Mouse (Mus musculus): ENCODE measurements around the gene Ap5z1. TPM values are rescaled to one million over a fixed set of nuclear protein-coding genes. Genes with fewer than 3 reads are reported as not detected.

Gene Ap5z1
- polyA plus RNA-seq, 1 experiment from 2014 or later, result 16.9 TPM

DNA sequence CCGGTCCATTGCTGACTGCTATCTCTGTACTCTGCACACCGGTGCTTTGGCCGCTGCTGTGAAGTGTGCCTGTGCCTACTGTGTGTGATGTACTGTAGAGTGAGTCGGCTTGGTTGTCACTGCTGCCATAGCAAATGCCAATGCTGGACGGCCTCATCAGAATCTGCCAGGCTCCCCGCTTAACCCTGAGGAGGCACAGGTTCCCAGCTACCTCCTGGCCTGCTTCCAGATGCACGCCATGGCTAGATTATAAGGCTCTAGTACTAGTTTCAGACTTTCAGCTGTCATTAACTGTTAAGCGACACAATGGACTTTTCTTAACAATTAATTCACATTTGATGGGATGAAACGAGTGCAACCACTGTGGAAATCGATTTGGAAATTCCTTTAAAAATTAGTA, 40.6 kb upstream of the Ap5z1 start:
- no peaks in the 10 kb centered on the region; the same call in 1 of the 2 replicates for H3K36me3 ChIP-seq (ENCODE audit: control insufficient read depth, insufficient read depth)
- no peak for ATAC-seq
- H3K4me1 ChIP-seq (replicated peaks; ENCODE audit: control insufficient read depth, insufficient read depth, low read length), result peaks cover 20% of the 10 kb centered on the region
- H3K9ac ChIP-seq (replicated peaks; ENCODE audit: low read depth, low read length), result no peak overlapping the region
- no peaks in the 10 kb centered on the region for H3K27me3 ChIP-seq (replicated peaks; ENCODE audit: control insufficient read depth, insufficient read depth, low read length)
- no peak overlapping the region for H3K27ac ChIP-seq (ENCODE audit: low read length)
- H3K4me2 ChIP-seq (ENCODE audit: low read length), result no peak overlapping the region
- no peaks in the 10 kb centered on the region for H3K9me3 ChIP-seq (ENCODE audit: control insufficient read depth, low read length)
- H3K4me3 ChIP-seq (replicated peaks; ENCODE audit: low read length), result no peak overlapping the region
- 71% methylated on average over 10 of the region's 10 CpGs for WGBS

DNA sequence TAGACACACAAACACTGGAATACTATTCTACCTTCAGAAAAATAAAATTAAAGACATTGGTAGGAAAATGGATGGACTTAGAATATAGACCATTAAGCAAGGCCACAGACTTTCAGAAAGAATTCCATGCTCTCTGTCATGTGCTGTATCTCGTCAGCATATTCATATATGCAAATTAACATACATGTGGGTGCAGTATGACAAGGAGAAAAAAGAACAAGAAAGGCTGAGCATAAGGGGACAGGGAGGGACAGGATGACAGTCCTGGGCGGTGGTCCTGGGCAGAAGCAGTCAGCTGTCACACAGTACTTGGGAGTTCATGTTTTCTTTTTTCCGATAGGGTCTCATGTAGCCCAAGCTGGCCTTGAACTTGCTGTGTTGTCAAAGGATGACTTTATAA, 40.0 kb upstream of the Ap5z1 start:
- no peak overlapping the region for H3K9ac ChIP-seq (replicated peaks; ENCODE audit: low read depth, low read length)
- H3K4me1 ChIP-seq (replicated peaks; ENCODE audit: control insufficient read depth, insufficient read depth, low read length), result peaks cover 20% of the 10 kb centered on the region
- H3K9me3 ChIP-seq (ENCODE audit: control insufficient read depth, low read length), result no peaks in the 10 kb centered on the region
- no peak overlapping the region for H3K4me2 ChIP-seq (ENCODE audit: low read length)
- ATAC-seq, result peak; percentile 65
- no peak overlapping the region for H3K4me3 ChIP-seq (replicated peaks; ENCODE audit: low read length)
- no peaks in the 10 kb centered on the region for H3K36me3 ChIP-seq (ENCODE audit: control insufficient read depth, insufficient read depth)
- no peak overlapping the region for H3K27ac ChIP-seq (ENCODE audit: low read length)
- 26% methylated on average over 3 of the region's 3 CpGs for WGBS
- no peaks in the 10 kb centered on the region for H3K27me3 ChIP-seq (replicated peaks; ENCODE audit: control insufficient read depth, insufficient read depth, low read length)

DNA sequence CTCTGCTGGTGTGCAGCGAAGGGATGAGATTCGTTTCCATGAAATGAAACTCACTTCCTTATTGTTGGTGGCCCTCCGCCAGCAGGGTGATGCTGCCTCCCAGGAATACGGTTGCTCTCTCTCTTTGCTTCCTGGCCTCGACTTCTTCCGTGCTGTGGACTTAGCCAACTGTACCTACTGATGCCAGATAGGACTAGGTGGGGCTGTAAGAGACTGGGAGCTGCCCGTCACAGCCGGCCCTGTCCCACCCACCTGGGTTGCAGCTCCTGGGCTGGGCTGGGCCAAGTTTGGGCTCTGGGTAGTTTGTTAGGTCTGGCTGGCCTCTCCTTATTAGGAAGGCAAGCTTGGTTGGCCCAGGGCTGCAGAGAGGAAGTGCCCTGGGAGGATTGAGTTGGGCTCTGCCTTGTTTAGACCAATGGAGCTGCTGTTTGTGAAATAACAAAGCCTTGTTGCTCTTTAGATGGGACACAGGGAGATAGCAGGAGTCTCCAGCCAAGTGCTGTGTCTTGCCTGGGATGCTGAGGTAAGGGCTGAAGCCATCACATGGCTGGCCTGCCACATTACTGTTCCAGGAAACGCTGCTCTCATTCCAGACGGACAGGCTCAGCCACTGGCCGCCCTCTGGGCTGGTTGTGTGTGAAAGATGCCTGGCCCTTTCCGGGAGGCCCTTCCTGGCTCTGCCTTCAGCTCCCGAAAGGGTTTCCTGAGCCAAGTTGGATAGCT, 39.0 kb upstream of the Ap5z1 start:
- ATAC-seq, result peak; percentile 21; the same call in 1 of the 2 replicates
- 68% methylated on average over 13 of the region's 13 CpGs for WGBS

DNA sequence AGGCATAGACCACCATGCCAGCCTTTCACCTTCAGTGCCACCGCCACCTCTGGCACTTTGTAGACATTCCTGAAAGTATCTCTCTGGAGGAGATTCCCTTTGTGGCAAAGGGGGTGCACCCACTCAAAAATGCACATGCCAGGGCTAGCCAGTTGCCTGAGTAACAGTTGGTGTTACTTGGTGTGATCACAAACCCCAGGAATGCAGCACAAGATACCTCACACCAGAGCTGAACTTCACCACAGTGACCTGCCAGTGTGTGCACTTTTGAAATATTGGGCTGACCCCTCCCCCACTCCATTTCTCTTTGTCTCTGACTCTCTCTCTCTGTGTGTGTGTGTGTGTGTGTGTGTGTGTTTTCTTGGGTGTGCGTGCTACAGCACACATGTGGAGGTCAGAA, 37.3 kb upstream of the Ap5z1 start:
- Histone ChIP-seq H3K9me3 (ENCODE audit: control insufficient read depth, low read length) (no peaks in the 10 kb centered on the region), H3K27me3 (replicated peaks; ENCODE audit: control insufficient read depth, insufficient read depth, low read length) (no peaks in the 10 kb centered on the region), H3K27ac (ENCODE audit: low read length) (no peak overlapping the region), H3K4me2 (ENCODE audit: low read length) (no peak overlapping the region), H3K4me3 (replicated peaks; ENCODE audit: low read length) (no peak overlapping the region), H3K9ac (replicated peaks; ENCODE audit: low read depth, low read length) (no peak overlapping the region), H3K36me3 (ENCODE audit: control insufficient read depth, insufficient read depth) (no peaks in the 10 kb centered on the region), H3K4me1 (replicated peaks; ENCODE audit: control insufficient read depth, insufficient read depth, low read length) (peaks cover 20% of the 10 kb centered on the region)
- WGBS, result 88% methylated on average over 2 of the region's 2 CpGs
- ATAC-seq, result no peak

More for the DNA sequence above, 39.0 kb upstream of the Ap5z1 start:
- no peak overlapping the region for H3K4me3 ChIP-seq (replicated peaks; ENCODE audit: low read length)
- no peak overlapping the region for H3K27ac ChIP-seq (ENCODE audit: low read length)
- H3K4me1 ChIP-seq (replicated peaks; ENCODE audit: control insufficient read depth, insufficient read depth, low read length), result peaks cover 20% of the 10 kb centered on the region
- no peak overlapping the region for H3K4me2 ChIP-seq (ENCODE audit: low read length)
- H3K27me3 ChIP-seq (replicated peaks; ENCODE audit: control insufficient read depth, insufficient read depth, low read length), result no peaks in the 10 kb centered on the region
- no peaks in the 10 kb centered on the region for H3K9me3 ChIP-seq (ENCODE audit: control insufficient read depth, low read length)
- H3K36me3 ChIP-seq (ENCODE audit: control insufficient read depth, insufficient read depth), result no peaks in the 10 kb centered on the region
- no peak overlapping the region for H3K9ac ChIP-seq (replicated peaks; ENCODE audit: low read depth, low read length)

DNA sequence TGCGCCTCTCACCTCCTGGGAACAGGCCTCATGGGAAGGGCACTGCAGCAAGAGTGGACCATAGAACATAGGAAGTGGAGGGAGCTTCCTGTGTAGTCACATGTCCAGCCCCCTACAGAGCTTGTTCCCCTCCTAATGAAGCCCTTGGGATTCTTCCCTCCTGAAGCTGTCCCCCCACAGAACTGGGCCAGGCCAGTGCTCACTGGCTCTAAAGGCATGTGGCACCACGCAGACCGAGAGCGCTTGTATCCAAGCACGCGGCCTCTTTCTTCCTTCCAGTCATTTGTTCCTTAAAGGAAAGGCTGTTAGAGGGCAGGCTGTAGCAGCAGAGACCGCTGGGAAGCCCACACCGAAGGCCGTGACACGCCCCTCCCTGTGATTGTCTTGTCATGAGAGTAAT, 35.9 kb upstream of the Ap5z1 start:
- Histone ChIP-seq H3K9ac (replicated peaks; ENCODE audit: low read depth, low read length) (no peak overlapping the region), H3K4me3 (replicated peaks; ENCODE audit: low read length) (no peak overlapping the region), H3K27me3 (replicated peaks; ENCODE audit: control insufficient read depth, insufficient read depth, low read length) (no peaks in the 10 kb centered on the region), H3K36me3 (ENCODE audit: control insufficient read depth, insufficient read depth) (no peaks in the 10 kb centered on the region), H3K27ac (ENCODE audit: low read length) (no peak overlapping the region), H3K4me1 (replicated peaks; ENCODE audit: control insufficient read depth, insufficient read depth, low read length) (peaks cover 18% of the 10 kb centered on the region), H3K9me3 (ENCODE audit: control insufficient read depth, low read length) (no peaks in the 10 kb centered on the region), H3K4me2 (ENCODE audit: low read length) (no peak overlapping the region)
- 60% methylated on average over 10 of the region's 10 CpGs for WGBS
- no peak for ATAC-seq

DNA sequence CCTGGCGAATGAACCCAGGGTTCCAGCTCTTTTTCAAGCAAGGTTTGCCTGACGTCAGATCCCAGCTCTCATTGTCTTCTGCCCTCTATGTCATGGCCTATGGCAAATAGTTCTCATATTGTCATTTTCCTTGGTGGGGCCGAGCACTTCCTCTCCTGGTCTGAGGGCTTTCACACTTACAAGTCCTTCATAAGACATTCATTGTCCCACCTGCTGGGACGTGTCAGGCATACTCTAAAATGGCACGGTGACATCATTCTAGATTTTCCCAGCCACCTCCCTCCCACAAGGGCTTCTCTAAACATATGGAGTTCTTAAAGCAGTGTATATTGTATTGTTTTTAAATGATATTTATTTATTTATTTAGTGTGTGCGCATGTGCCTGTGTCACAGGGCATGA, 35.1 kb upstream of the Ap5z1 start:
- WGBS, result 70% methylated on average over 6 of the region's 6 CpGs
- H3K4me3 ChIP-seq (replicated peaks; ENCODE audit: low read length), result no peak overlapping the region
- no peak overlapping the region for H3K9ac ChIP-seq (replicated peaks; ENCODE audit: low read depth, low read length)
- no peak overlapping the region for H3K4me2 ChIP-seq (ENCODE audit: low read length)
- no peaks in the 10 kb centered on the region for H3K9me3 ChIP-seq (ENCODE audit: control insufficient read depth, low read length)
- ATAC-seq, result no peak
- H3K4me1 ChIP-seq (replicated peaks; ENCODE audit: control insufficient read depth, insufficient read depth, low read length), result peaks cover 19% of the 10 kb centered on the region
- H3K27ac ChIP-seq (ENCODE audit: low read length), result no peak overlapping the region
- no peaks in the 10 kb centered on the region for H3K27me3 ChIP-seq (replicated peaks; ENCODE audit: control insufficient read depth, insufficient read depth, low read length)
- no peaks in the 10 kb centered on the region for H3K36me3 ChIP-seq (ENCODE audit: control insufficient read depth, insufficient read depth)

DNA sequence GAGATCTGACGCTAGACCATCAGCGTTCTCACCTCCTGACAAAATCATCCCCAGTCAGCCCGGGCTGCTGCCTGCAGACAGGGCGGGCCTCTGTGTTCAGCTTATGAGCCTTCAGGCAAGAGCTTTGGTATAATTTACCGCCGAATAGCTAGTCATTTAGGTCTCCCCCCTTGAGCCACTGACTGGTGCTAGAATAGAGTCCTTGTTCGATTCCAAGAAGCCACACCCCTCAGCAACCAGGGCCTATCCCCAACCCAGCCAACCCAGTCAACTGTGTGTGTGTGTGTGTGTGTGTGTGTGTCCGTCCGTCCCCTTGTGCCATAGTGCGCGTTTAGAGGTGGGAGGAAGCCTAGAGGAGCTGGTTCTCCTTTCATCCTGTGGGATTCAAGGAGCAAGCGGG, 32.7 kb upstream of the Ap5z1 start:
- no peak overlapping the region for H3K4me3 ChIP-seq (replicated peaks; ENCODE audit: low read length)
- no peaks in the 10 kb centered on the region for H3K9me3 ChIP-seq (ENCODE audit: control insufficient read depth, low read length)
- WGBS, result 76% methylated on average over 12 of the region's 12 CpGs
- no peak overlapping the region for H3K9ac ChIP-seq (replicated peaks; ENCODE audit: low read depth, low read length)
- no peak overlapping the region for H3K27ac ChIP-seq (ENCODE audit: low read length)
- no peak for ATAC-seq
- no peaks in the 10 kb centered on the region for H3K27me3 ChIP-seq (replicated peaks; ENCODE audit: control insufficient read depth, insufficient read depth, low read length)
- H3K4me1 ChIP-seq (replicated peaks; ENCODE audit: control insufficient read depth, insufficient read depth, low read length), result peaks cover 13% of the 10 kb centered on the region
- H3K4me2 ChIP-seq (ENCODE audit: low read length), result no peak overlapping the region
- peaks cover 9% of the 10 kb centered on the region for H3K36me3 ChIP-seq (ENCODE audit: control insufficient read depth, insufficient read depth)

DNA sequence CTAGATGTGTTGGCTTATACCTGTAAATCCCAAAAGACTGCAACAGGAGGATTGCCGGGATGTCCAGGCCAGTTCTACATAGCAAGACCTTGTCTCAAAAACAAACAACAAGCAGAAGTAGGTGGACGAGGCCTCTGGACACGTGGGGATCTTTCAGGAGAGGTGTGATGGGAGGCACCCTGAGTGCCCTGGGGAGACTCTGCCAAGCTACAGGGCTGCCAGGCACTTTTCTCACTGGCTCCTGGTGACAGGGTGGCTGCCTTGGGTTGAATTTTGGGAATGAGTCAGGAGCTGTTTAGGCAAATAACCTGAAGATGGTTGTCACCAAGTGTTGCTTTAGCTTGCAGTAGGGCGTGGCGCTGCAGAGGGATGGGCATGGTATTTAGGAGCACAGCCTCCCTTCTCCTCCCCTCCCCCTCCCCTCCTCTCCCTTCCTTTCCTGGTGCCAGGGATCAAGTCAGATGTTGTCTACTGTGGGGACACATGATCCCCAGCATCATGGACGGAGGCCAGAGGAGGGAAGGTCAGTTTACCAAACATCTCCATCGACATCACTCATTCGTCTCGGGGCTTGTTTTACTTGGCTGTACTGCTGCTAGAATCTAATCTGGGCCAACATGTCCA, 31.8 kb upstream of the Ap5z1 start:
- H3K36me3 ChIP-seq (ENCODE audit: control insufficient read depth, insufficient read depth), result peaks cover 11% of the 10 kb centered on the region
- H3K4me1 ChIP-seq (replicated peaks; ENCODE audit: control insufficient read depth, insufficient read depth, low read length), result peaks cover 13% of the 10 kb centered on the region
- ATAC-seq, result no peak
- H3K27me3 ChIP-seq (replicated peaks; ENCODE audit: control insufficient read depth, insufficient read depth, low read length), result no peaks in the 10 kb centered on the region
- WGBS, result 89% methylated on average over 9 of the region's 9 CpGs
- no peaks in the 10 kb centered on the region for H3K9me3 ChIP-seq (ENCODE audit: control insufficient read depth, low read length)
- H3K9ac ChIP-seq (replicated peaks; ENCODE audit: low read depth, low read length), result no peak overlapping the region
- no peak overlapping the region for H3K4me2 ChIP-seq (ENCODE audit: low read length)
- H3K4me3 ChIP-seq (replicated peaks; ENCODE audit: low read length), result no peak overlapping the region
- no peak overlapping the region for H3K27ac ChIP-seq (ENCODE audit: low read length)

DNA sequence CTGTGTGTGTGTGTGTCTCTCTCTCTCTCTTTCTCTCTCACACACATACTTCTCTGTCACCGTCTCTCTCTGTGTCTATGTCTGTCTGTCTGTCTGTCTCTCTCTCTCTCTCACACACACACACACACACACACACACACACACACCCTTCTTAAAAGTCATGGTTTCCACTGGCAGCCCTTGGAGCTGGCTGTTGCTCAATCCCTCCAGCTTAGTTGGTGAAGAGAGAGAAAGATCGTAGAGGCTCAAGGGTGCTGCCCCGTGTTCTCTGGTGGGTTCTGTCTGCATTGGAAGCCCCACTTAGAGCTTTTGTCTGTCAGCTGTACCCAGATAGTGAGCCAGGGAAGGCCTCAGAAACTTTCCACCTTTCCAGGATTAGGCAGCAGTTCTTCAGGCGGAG, 31.0 kb upstream of the Ap5z1 start:
- Histone ChIP-seq H3K4me2 (ENCODE audit: low read length) (no peak overlapping the region), H3K27me3 (replicated peaks; ENCODE audit: control insufficient read depth, insufficient read depth, low read length) (no peaks in the 10 kb centered on the region), H3K9me3 (ENCODE audit: control insufficient read depth, low read length) (no peaks in the 10 kb centered on the region), H3K4me3 (replicated peaks; ENCODE audit: low read length) (no peak overlapping the region), H3K9ac (replicated peaks; ENCODE audit: low read depth, low read length) (no peak overlapping the region), H3K4me1 (replicated peaks; ENCODE audit: control insufficient read depth, insufficient read depth, low read length) (peaks cover 13% of the 10 kb centered on the region), H3K36me3 (ENCODE audit: control insufficient read depth, insufficient read depth) (peaks cover 11% of the 10 kb centered on the region), H3K27ac (ENCODE audit: low read length) (no peak overlapping the region)
- WGBS, result 84% methylated on average over 4 of the region's 4 CpGs
- ATAC-seq, result no peak
